Mouse (Mus musculus): ENCODE data around the gene Mipep. TPM values are rescaled to one million over a fixed set of nuclear protein-coding genes. Genes with fewer than 3 reads are reported as not detected.

Mipep gene
- total and polyA plus RNA-seq, 3 experiments: 19.1 to 26.4 TPM; not detected in 1

GRCm38 (mm10) chr14:60799762-60800728 is 15.7 kb downstream of the Mipep start (continued):
- TF ChIP-seq ZMIZ1 (IDR thresholded peaks at IDR 0.05; ENCODE audit: low read depth, low read length) (no peak), SIN3A (IDR thresholded peaks at IDR 0.05; ENCODE audit: low read length) (no peak), GABPA (IDR thresholded peaks at IDR 0.05; ENCODE audit: low read depth, low read length) (no peak), CTCF (IDR thresholded peaks at IDR 0.05 in 2 of 3, conservative IDR thresholded peaks at IDR 0.05 in 1 of 3; ENCODE audit: control insufficient read depth in 1 of 3, insufficient read depth in 1 of 3, low read depth in 2 of 3, low read length in 3 of 3, poor library complexity in 1 of 3, severe bottlenecking in 1 of 3) (peak; percentile 15 to 76 (median 33); a peak in 3 of 6 replicates), POLR2A (IDR thresholded peaks at IDR 0.05; ENCODE audit: control insufficient read depth in 1 of 2, insufficient read depth in 1 of 2, low read depth in 1 of 2, low read length in 2 of 2, poor library complexity in 1 of 2) (no peak), POLR2AphosphoS5 (IDR thresholded peaks at IDR 0.05; ENCODE audit: borderline replicate concordance, low read depth, low read length) (no peak), CHD1 (IDR thresholded peaks at IDR 0.05; ENCODE audit: low read depth, low read length) (no peak), USF1 (IDR thresholded peaks at IDR 0.05; ENCODE audit: low read depth, low read length) (no peak), ZKSCAN1 (IDR thresholded peaks at IDR 0.05; ENCODE audit: low read depth, low read length) (no peak), MEF2A (IDR thresholded peaks at IDR 0.05; ENCODE audit: extremely low read depth, insufficient replicate concordance, low read depth, low read length, poor library complexity, severe bottlenecking) (no peak)

- Histone ChIP-seq H3K4me1 (ENCODE audit: control insufficient read depth in 1 of 2, insufficient read depth in 2 of 2, low read length in 2 of 2) (no peaks in the 10 kb centered on the region), H3K27me3 (ENCODE audit: control insufficient read depth in 1 of 2, insufficient read depth in 2 of 2, low read length in 2 of 2) (no peaks in the 10 kb centered on the region), H3K4me3 (ENCODE audit: control insufficient read depth in 1 of 2, insufficient read depth in 1 of 2, low read depth in 2 of 2, low read length in 2 of 2) (no peak overlapping the region), H3K9ac (ENCODE audit: control insufficient read depth, low read depth, low read length, poor library complexity, severe bottlenecking) (no peak overlapping the region), H3K36me3 (ENCODE audit: control insufficient read depth in 1 of 2, insufficient read depth in 2 of 2, low read length in 2 of 2) (peaks cover 0 to 3% of the 10 kb centered on the region in 2 experiments; a peak in 1 of 4 replicates), H3K79me2 (ENCODE audit: control insufficient read depth, insufficient read depth, low read length, poor library complexity) (no peaks in the 10 kb centered on the region), H3K27ac (ENCODE audit: control insufficient read depth, low read depth, low read length) (no peak overlapping the region), H3K9me3 (replicated peaks; ENCODE audit: insufficient read depth, low read length) (no peaks in the 10 kb centered on the region)
- no peak for DNase-seq (ENCODE audit: low read depth, low spot score)
- no peak for TF ChIP-seq KAT2A (conservative IDR thresholded peaks at IDR 0.05; ENCODE audit: low read depth, low read length)
- TF ChIP-seq HCFC1 (IDR thresholded peaks at IDR 0.05; ENCODE audit: low read depth, low read length): no peak
- no peak for TF ChIP-seq CHD1 (IDR thresholded peaks at IDR 0.05; ENCODE audit: low read depth, low read length)
- no peak for TF ChIP-seq TBP (IDR thresholded peaks at IDR 0.05; ENCODE audit: low read depth, low read length)
- no peak for TF ChIP-seq SMC3 (IDR thresholded peaks at IDR 0.05; ENCODE audit: low read depth, low read length)
- no peak for TF ChIP-seq ETS1 (IDR thresholded peaks at IDR 0.05; ENCODE audit: low read depth, low read length)
These were observed 17.7 kb downstream of the Mipep start for GRCm38 (mm10) chr14:60802026-60802425.

DNA sequence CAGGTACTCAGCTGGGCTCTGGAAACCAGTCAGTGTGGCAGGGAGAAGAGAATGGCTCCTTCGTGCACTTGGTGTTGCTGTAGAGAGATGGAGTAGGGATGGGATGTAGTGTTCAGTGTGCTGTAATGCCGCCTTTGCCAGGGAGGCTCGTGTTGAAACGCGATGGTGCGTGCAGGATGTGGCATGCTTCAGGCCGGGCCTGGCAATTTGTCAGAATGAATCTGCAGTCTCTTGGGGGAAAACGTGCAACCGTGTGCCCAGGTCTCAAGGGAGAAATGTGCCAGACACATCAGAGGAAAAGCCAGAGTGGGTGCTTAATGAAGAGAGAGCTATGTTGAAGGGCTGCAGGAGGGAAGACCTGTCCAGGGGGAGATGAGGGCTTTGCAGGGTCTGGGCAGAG is 20.6 kb downstream of the Mipep start:
- no peaks in the 10 kb centered on the region for H3K4me1 ChIP-seq (ENCODE audit: control insufficient read depth in 1 of 2, insufficient read depth in 2 of 2, low read length in 2 of 2)
- H3K36me3 ChIP-seq (ENCODE audit: control insufficient read depth in 1 of 2, insufficient read depth in 2 of 2, low read length in 2 of 2): no peaks in the 10 kb centered on the region
- H3K27me3 ChIP-seq (ENCODE audit: control insufficient read depth in 1 of 2, insufficient read depth in 2 of 2, low read length in 2 of 2): no peaks in the 10 kb centered on the region
- no peaks in the 10 kb centered on the region for H3K79me2 ChIP-seq (ENCODE audit: control insufficient read depth, insufficient read depth, low read length, poor library complexity)
- H3K9me3 ChIP-seq (replicated peaks; ENCODE audit: insufficient read depth, low read length): no peaks in the 10 kb centered on the region
- no peak overlapping the region for H3K4me3 ChIP-seq (ENCODE audit: control insufficient read depth in 1 of 2, insufficient read depth in 1 of 2, low read depth in 2 of 2, low read length in 2 of 2)
- TF ChIP-seq USF2 (IDR thresholded peaks at IDR 0.05; ENCODE audit: borderline replicate concordance in 1 of 2, insufficient read depth in 1 of 2, low read depth in 1 of 2, low read length in 2 of 2) (no peak), RCOR1 (IDR thresholded peaks at IDR 0.05; ENCODE audit: low read depth, low read length) (no peak), JUND (IDR thresholded peaks at IDR 0.05; ENCODE audit: low read depth, low read length) (no peak), SMC3 (IDR thresholded peaks at IDR 0.05; ENCODE audit: low read depth, low read length) (no peak), ZKSCAN1 (IDR thresholded peaks at IDR 0.05; ENCODE audit: low read depth, low read length) (no peak), GATA1 (IDR thresholded peaks at IDR 0.05; ENCODE audit: low read depth, low read length) (no peak), SIN3A (IDR thresholded peaks at IDR 0.05; ENCODE audit: low read length) (no peak), MAX (IDR thresholded peaks at IDR 0.05; ENCODE audit: low read length) (no peak), RAD21 (IDR thresholded peaks at IDR 0.05; ENCODE audit: low read depth, low read length) (no peak), KAT2A (conservative IDR thresholded peaks at IDR 0.05; ENCODE audit: low read depth, low read length) (no peak), TBP (IDR thresholded peaks at IDR 0.05; ENCODE audit: low read depth, low read length) (no peak), ZC3H11A (IDR thresholded peaks at IDR 0.05; ENCODE audit: low read depth, low read length) (no peak), POLR2A (IDR thresholded peaks at IDR 0.05; ENCODE audit: control insufficient read depth in 1 of 2, insufficient read depth in 1 of 2, low read depth in 1 of 2, low read length in 2 of 2, poor library complexity in 1 of 2) (no peak)
- no peak for DNase-seq (ENCODE audit: low read depth, low spot score)
- H3K9ac ChIP-seq (ENCODE audit: control insufficient read depth, low read depth, low read length, poor library complexity, severe bottlenecking): no peak overlapping the region
- H3K27ac ChIP-seq (ENCODE audit: control insufficient read depth, low read depth, low read length): no peak overlapping the region

Measured in MEL (cell line).